Mouse (Mus musculus): Measurements from ENCODE around the gene Icam4. TPM values are rescaled to one million over a fixed set of nuclear protein-coding genes. Genes with fewer than 3 reads are reported as not detected.
A peak's percentile ranks its signal among the peaks of the same experiment; 100 is the strongest.
"Not testable (repeated sequence)": the region's sequence is repeated elsewhere in the genome, so short reads cannot be mapped to it uniquely, and the experiment has no call there.

Gene Icam4
- polyA plus RNA-seq, 1 experiment from 2014 or later = 0.27 TPM

DNA sequence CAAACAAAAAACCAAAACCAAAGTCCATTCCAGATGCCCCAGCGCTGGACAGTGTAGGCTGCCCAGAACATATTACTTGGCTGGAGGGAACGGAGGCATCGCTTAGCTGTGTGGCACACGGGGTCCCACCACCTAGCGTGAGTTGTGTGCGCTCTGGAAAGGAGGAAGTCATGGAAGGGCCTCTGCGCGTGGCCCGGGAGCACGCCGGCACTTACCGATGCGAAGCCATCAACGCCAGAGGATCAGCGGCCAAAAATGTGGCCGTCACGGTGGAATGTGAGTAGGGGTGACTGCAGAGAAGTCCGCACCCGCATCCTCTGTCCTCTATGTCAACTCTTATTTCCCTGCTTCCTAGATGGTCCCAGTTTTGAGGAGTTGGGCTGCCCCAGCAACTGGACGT, 7.0 kb downstream of the Icam4 start:
- Histone ChIP-seq H3K4me1 (ENCODE audit: control insufficient read depth, insufficient read depth, low read length) (peaks cover 25% of the 10 kb centered on the region), H3K4me2 (ENCODE audit: low read depth, low read length) (peak overlapping the region; percentile 57; the same call in 1 of the 2 replicates)
- 6% methylated on average over 20 of the region's 20 CpGs for WGBS

DNA sequence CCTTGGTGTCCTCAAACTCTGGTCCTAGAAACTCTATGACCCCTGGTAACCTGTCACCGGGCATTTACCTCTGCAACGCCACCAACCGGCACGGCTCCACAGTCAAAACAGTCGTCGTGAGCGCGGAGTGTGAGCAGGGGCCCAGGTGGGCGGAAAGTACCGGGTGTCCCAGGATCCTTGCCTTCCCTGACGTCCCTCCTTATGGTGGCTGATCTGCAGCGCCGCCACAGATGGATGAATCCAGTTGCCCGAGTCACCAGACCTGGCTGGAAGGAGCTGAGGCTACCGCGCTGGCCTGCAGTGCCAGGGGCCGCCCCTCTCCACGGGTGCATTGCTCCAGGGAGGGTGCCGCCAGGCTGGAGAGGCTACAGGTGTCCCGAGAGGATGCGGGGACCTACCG, 7.5 kb downstream of the Icam4 start:
- no peaks in the 10 kb centered on the region for H3K9me3 ChIP-seq (ENCODE audit: control insufficient read depth, low read length)
- H3K4me3 ChIP-seq (ENCODE audit: low read depth, low read length) = peak overlapping the region; percentile 40
- peaks cover 68% of the 10 kb centered on the region for H3K27me3 ChIP-seq (ENCODE audit: control insufficient read depth, insufficient read depth, low read length)
- 0 out of 2 replicates have a peak overlapping the region, but pooled peaks have one; percentile 46 for H3K9ac ChIP-seq (replicated peaks; ENCODE audit: low read depth, low read length)
- H3K36me3 ChIP-seq (ENCODE audit: control insufficient read depth, insufficient read depth, low read length) = no peaks in the 10 kb centered on the region
- peaks cover 20% of the 10 kb centered on the region; the same call in 1 of the 2 replicates for H3K4me1 ChIP-seq (ENCODE audit: control insufficient read depth, insufficient read depth, low read length)
- no peak overlapping the region for H3K27ac ChIP-seq (ENCODE audit: low read depth, low read length)
- no peak for ATAC-seq (ENCODE audit: low read depth)
- peak overlapping the region; percentile 57 for H3K4me2 ChIP-seq (ENCODE audit: low read depth, low read length)
- 2% methylated on average over 22 of the region's 22 CpGs for WGBS

More for the DNA sequence above, 7.0 kb downstream of the Icam4 start:
- Histone ChIP-seq H3K4me3 (ENCODE audit: low read depth, low read length) (no peak overlapping the region; the same call in 1 of the 2 replicates), H3K27me3 (ENCODE audit: control insufficient read depth, insufficient read depth, low read length) (peaks cover 71% of the 10 kb centered on the region), H3K36me3 (ENCODE audit: control insufficient read depth, insufficient read depth, low read length) (no peaks in the 10 kb centered on the region), H3K9me3 (ENCODE audit: control insufficient read depth, low read length) (no peaks in the 10 kb centered on the region), H3K27ac (ENCODE audit: low read depth, low read length) (no peak overlapping the region), H3K9ac (replicated peaks; ENCODE audit: low read depth, low read length) (no peak overlapping the region)
- ATAC-seq (ENCODE audit: low read depth) = no peak

DNA sequence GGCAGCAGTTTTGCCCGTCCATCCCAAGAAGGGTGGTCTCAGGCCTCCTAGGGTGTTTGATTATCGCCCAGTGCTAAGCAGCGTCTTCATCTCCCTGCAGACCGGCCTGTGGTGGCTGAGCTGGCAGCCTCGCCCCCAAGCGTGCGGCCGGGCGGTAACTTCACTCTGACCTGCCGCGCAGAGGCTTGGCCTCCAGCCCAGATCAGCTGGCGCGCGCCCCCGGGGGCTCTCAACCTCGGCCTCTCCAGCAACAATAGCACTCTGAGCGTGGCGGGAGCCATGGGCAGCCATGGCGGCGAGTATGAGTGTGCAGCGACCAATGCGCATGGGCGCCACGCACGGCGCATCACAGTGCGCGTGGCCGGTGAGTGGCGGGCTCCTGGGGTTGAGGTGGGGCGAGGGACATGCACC, 8.3 kb downstream of the Icam4 start:
- ATAC-seq (ENCODE audit: low read depth) = peak; percentile 68
- H3K9ac ChIP-seq (replicated peaks; ENCODE audit: low read depth, low read length) = peak overlapping the region; percentile 46; the same call in 1 of the 2 replicates
- 2% methylated on average over 31 of the region's 31 CpGs for WGBS
- H3K9me3 ChIP-seq (ENCODE audit: control insufficient read depth, low read length) = no peaks in the 10 kb centered on the region
- peaks cover 14% of the 10 kb centered on the region; the same call in 1 of the 2 replicates for H3K4me1 ChIP-seq (ENCODE audit: control insufficient read depth, insufficient read depth, low read length)
- H3K27me3 ChIP-seq (ENCODE audit: control insufficient read depth, insufficient read depth, low read length) = peaks cover 60% of the 10 kb centered on the region
- peak overlapping the region; percentile 57 for H3K4me2 ChIP-seq (ENCODE audit: low read depth, low read length)
- no peak overlapping the region for H3K27ac ChIP-seq (ENCODE audit: low read depth, low read length)
- H3K4me3 ChIP-seq (ENCODE audit: low read depth, low read length) = peak overlapping the region; percentile 40
- H3K36me3 ChIP-seq (ENCODE audit: control insufficient read depth, insufficient read depth, low read length) = no peaks in the 10 kb centered on the region

DNA sequence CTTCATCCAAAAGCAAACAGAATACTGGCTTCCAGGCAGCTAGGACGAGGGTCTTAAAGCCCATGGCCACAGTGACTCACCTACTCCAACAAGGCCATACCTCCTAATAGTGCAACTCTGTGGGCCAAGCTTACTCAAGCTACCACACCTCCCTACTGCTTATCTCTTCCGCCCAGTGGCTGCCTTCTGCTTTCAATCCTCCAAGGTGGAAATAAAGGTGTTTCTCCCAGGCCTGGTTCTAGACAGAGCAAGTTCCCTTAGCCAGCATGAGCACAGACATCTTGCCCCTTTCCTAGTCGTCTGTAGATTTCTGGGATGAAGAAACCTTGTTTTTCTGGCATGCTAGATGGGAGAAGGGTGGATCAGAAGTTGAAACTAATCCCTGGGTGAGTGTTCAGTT, 10.6 kb downstream of the Icam4 start:
- 76% methylated on average over 3 of the region's 3 CpGs for WGBS
- Histone ChIP-seq H3K9me3 (ENCODE audit: control insufficient read depth, low read length) (no peaks in the 10 kb centered on the region), H3K27ac (ENCODE audit: low read depth, low read length) (no peak overlapping the region), H3K4me1 (ENCODE audit: control insufficient read depth, insufficient read depth, low read length) (0 out of 2 replicates have a peak, but pooled peaks cover 5% of the 10 kb centered on the region), H3K27me3 (ENCODE audit: control insufficient read depth, insufficient read depth, low read length) (peaks cover 40% of the 10 kb centered on the region), H3K36me3 (ENCODE audit: control insufficient read depth, insufficient read depth, low read length) (no peaks in the 10 kb centered on the region), H3K4me3 (ENCODE audit: low read depth, low read length) (no peak overlapping the region), H3K4me2 (ENCODE audit: low read depth, low read length) (no peak overlapping the region), H3K9ac (replicated peaks; ENCODE audit: low read depth, low read length) (no peak overlapping the region)
- no peak for ATAC-seq (ENCODE audit: low read depth)

DNA sequence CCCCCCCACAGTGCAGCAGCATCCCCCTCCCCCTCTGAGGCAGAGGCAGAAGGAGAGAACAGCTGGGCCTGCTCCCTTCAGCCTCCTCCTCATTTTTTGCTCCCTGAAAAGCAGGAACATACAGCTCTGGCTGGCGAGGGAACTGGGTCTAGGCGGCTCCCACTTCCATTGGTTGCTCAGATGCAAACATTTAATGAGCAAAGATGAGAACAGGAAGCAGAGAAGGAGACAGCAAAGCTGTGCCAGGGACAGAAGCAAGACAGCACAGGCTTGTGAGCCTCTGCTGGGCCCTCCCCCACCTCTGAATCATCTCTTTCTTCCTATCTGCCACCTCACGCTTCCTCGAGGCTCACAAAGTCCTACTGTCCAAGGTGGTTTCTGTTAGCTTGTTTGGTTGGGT, 12.1 kb downstream of the Icam4 start:
- H3K27ac ChIP-seq (ENCODE audit: low read depth, low read length) = no peak overlapping the region
- ATAC-seq (ENCODE audit: low read depth) = no peak
- H3K27me3 ChIP-seq (ENCODE audit: control insufficient read depth, insufficient read depth, low read length) = peaks cover 25% of the 10 kb centered on the region
- no peak overlapping the region for H3K9ac ChIP-seq (replicated peaks; ENCODE audit: low read depth, low read length)
- no peak overlapping the region for H3K4me2 ChIP-seq (ENCODE audit: low read depth, low read length)
- H3K4me3 ChIP-seq (ENCODE audit: low read depth, low read length) = no peak overlapping the region
- no peaks in the 10 kb centered on the region for H3K36me3 ChIP-seq (ENCODE audit: control insufficient read depth, insufficient read depth, low read length)
- WGBS = 57% methylated on average over 4 of the region's 4 CpGs
- H3K9me3 ChIP-seq (ENCODE audit: control insufficient read depth, low read length) = no peaks in the 10 kb centered on the region
- H3K4me1 ChIP-seq (ENCODE audit: control insufficient read depth, insufficient read depth, low read length) = 0 out of 2 replicates have a peak, but pooled peaks cover 5% of the 10 kb centered on the region

DNA sequence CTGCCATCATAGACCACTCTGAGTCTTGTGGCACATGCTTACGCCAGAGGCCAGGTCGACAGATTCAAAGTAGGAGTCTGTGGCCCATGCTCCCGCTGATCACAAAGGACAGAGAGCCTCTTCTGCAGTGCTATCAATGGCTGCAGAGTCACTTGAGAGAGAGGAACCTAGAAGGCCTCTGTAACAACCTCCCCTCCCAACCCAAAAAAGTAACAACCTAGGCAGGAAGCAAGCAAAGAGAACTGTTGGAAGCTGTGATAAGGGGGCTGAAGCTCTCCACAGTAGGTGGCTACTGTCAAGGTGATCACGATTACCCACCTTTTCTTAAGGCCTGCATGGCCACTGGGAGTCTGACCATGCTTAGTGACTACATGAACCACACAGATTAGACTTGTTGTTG, 14.4 kb downstream of the Icam4 start:
- no peaks in the 10 kb centered on the region for H3K36me3 ChIP-seq (ENCODE audit: control insufficient read depth, insufficient read depth, low read length)
- no peak for ATAC-seq (ENCODE audit: low read depth)
- H3K27ac ChIP-seq (ENCODE audit: low read depth, low read length) = no peak overlapping the region
- no peaks in the 10 kb centered on the region for H3K4me1 ChIP-seq (ENCODE audit: control insufficient read depth, insufficient read depth, low read length)
- H3K27me3 ChIP-seq (ENCODE audit: control insufficient read depth, insufficient read depth, low read length) = peaks cover 4% of the 10 kb centered on the region
- no peak overlapping the region for H3K9ac ChIP-seq (replicated peaks; ENCODE audit: low read depth, low read length)
- WGBS = 87% methylated on average over 4 of the region's 4 CpGs
- H3K4me2 ChIP-seq (ENCODE audit: low read depth, low read length) = no peak overlapping the region
- no peaks in the 10 kb centered on the region for H3K9me3 ChIP-seq (ENCODE audit: control insufficient read depth, low read length)
- H3K4me3 ChIP-seq (ENCODE audit: low read depth, low read length) = no peak overlapping the region

DNA sequence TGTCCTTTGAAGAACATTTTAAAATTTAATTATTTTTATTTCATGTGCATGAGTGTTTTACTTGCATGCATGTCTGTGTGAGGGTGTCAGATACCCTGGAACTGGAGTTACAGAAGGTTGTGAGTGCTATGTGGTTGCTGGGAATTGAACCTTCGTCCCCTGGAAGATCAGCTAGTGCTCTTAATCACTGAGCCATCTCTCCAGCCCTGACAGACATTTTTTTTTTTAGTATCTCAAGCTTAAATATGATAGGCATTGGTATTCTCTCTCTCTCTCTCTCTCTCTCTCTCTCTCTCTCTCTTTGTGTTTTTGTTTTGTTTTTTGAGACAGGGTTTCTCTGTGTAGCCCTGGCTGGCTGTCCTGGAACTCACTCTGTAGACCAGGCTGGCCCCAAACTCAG, 15.6 kb downstream of the Icam4 start:
- not testable (repeated sequence) for H3K9ac ChIP-seq (replicated peaks; ENCODE audit: low read depth, low read length); H3K9me3 ChIP-seq (ENCODE audit: control insufficient read depth, low read length); H3K4me2 ChIP-seq (ENCODE audit: low read depth, low read length); H3K4me1 ChIP-seq (ENCODE audit: control insufficient read depth, insufficient read depth, low read length); H3K27ac ChIP-seq (ENCODE audit: low read depth, low read length); H3K36me3 ChIP-seq (ENCODE audit: control insufficient read depth, insufficient read depth, low read length); H3K4me3 ChIP-seq (ENCODE audit: low read depth, low read length); H3K27me3 ChIP-seq (ENCODE audit: control insufficient read depth, insufficient read depth, low read length); ATAC-seq (ENCODE audit: low read depth)
- WGBS = 59% methylated on average over 1 of the region's 1 CpGs

DNA sequence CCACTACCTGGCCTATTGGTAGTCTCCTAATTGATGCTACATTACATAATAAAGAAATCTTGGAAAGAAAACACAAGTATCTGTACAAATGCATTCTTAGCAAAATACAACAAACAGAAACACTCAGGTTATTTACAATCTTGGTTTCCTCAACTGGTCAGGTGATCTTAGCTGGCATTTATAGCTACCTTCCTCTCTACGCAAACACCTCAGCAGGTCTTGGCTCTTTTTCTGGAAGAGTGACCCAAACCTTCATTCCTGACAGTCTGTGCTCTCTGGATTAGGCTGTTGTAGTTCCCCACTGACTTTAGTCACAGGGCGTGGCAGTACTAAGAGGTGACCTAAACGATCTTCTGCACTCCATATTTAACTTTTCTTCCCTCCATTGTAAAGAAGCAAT, 16.1 kb downstream of the Icam4 start:
- ATAC-seq (ENCODE audit: low read depth) = no peak
- Histone ChIP-seq H3K4me2 (ENCODE audit: low read depth, low read length) (no peak overlapping the region), H3K4me1 (ENCODE audit: control insufficient read depth, insufficient read depth, low read length) (no peaks in the 10 kb centered on the region), H3K27ac (ENCODE audit: low read depth, low read length) (no peak overlapping the region), H3K27me3 (ENCODE audit: control insufficient read depth, insufficient read depth, low read length) (no peaks in the 10 kb centered on the region), H3K4me3 (ENCODE audit: low read depth, low read length) (no peak overlapping the region), H3K9me3 (ENCODE audit: control insufficient read depth, low read length) (no peaks in the 10 kb centered on the region; the same call in 1 of the 2 replicates), H3K36me3 (ENCODE audit: control insufficient read depth, insufficient read depth, low read length) (no peaks in the 10 kb centered on the region), H3K9ac (replicated peaks; ENCODE audit: low read depth, low read length) (no peak overlapping the region)
- 79% methylated on average over 3 of the region's 3 CpGs for WGBS

DNA sequence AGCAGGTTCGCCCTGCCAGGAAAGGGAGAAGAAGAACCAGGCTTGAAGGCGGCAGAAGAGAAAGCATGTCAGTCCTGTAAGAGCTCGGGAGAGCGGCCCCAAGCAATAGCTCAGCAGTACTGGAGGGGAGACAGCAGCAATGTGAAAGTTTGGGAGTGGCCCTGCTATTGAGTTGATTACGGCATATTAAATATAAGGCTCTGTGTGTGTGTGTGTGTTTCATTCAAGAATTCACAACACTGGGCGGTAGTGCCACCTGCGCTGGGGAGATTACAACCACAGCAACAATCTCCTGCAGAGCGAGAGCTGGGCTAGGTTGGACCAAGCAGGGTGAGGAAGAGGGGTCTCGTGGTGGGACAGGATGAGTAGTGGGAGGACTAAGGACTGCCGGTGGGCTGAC, 22.4 kb downstream of the Icam4 start:
- Histone ChIP-seq H3K4me1 (ENCODE audit: control insufficient read depth, insufficient read depth, low read length) (no peaks in the 10 kb centered on the region), H3K27me3 (ENCODE audit: control insufficient read depth, insufficient read depth, low read length) (no peaks in the 10 kb centered on the region), H3K9me3 (ENCODE audit: control insufficient read depth, low read length) (no peaks in the 10 kb centered on the region; the same call in 1 of the 2 replicates), H3K4me3 (ENCODE audit: low read depth, low read length) (no peak overlapping the region), H3K36me3 (ENCODE audit: control insufficient read depth, insufficient read depth, low read length) (no peaks in the 10 kb centered on the region), H3K9ac (replicated peaks; ENCODE audit: low read depth, low read length) (no peak overlapping the region), H3K27ac (ENCODE audit: low read depth, low read length) (no peak overlapping the region), H3K4me2 (ENCODE audit: low read depth, low read length) (no peak overlapping the region)
- ATAC-seq (ENCODE audit: low read depth) = no peak
- WGBS = 68% methylated on average over 10 of the region's 10 CpGs

All from neural tube, embryonic 14.5 days (tissue).